Mouse (Mus musculus) forebrain, embryonic 14.5 days (tissue): Measurements from ENCODE around the gene Mpv17l2. TPM values are rescaled to one million over a fixed set of nuclear protein-coding genes. Genes with fewer than 3 reads are reported as not detected.

ENCODE experiments used
- ATAC-seq: fragments of 200-750 bp; cut with Nextera tagmentation; 2 replicates; pipeline ENCODE4 v1.8.0; 2017; ENCODE audit warnings: mild to moderate bottlenecking, moderate library complexity
- DNase-seq: peaks from one replicate; pipeline ENCODE4 v3.0.0-alpha.2; 2015; ENCODE audit warnings: low spot score
- H3K27ac ChIP-seq: fragments of 300-500 bp; sonication (generic); 2 replicates; pipeline ENCODE4 v1.5.1; 2014; ENCODE audit warnings: low read depth, mild to moderate bottlenecking, control low read depth, low read length, moderate library complexity
- H3K27me3 ChIP-seq: fragments of 300-500 bp; sonication (generic); replicated peaks from 2 replicates; pipeline ENCODE4 v1.6.1; 2014; ENCODE audit warnings: low read length, control low read depth, mixed read lengths; ENCODE audit not compliant: control insufficient read depth, insufficient read depth
- H3K36me3 ChIP-seq: fragments of 300-500 bp; sonication (generic); 2 replicates; pipeline ENCODE4 v1.6.1; 2014; ENCODE audit warnings: low read length, control low read depth; ENCODE audit not compliant: control insufficient read depth, insufficient read depth
- H3K4me1 ChIP-seq: fragments of 300-500 bp; sonication (generic); 2 replicates; pipeline ENCODE4 v1.6.1; 2014; ENCODE audit warnings: antibody characterized with exemption, low read length, control low read depth; ENCODE audit not compliant: control insufficient read depth, insufficient read depth
- H3K4me2 ChIP-seq: fragments of 300-500 bp; sonication (generic); 2 replicates; pipeline ENCODE4 v1.6.1; 2014; ENCODE audit warnings: mild to moderate bottlenecking, control low read depth, low read length
- H3K4me3 ChIP-seq: fragments of 300-500 bp; sonication (generic); 2 replicates; pipeline ENCODE4 v1.5.1; 2014; ENCODE audit warnings: low read depth, low read length, control low read depth
- H3K9ac ChIP-seq: fragments of 300-500 bp; sonication (generic); 2 replicates; pipeline ENCODE4 v1.6.1; 2014; ENCODE audit warnings: mild to moderate bottlenecking, low read length, control low read depth, moderate library complexity
- H3K9me3 ChIP-seq: fragments of 300-500 bp; sonication (generic); replicated peaks from 2 replicates; pipeline ENCODE4 v1.6.1; 2016; ENCODE audit warnings: low read length, control low read depth, mixed read lengths; ENCODE audit not compliant: control insufficient read depth
- WGBS: fragments of 180-500 bp; shearing (Covaris S2); extraction: QIAGEN DNeasy Blood & Tissue Kit; methylation state at CpG from one replicate; pipeline ENCODE4 v1.1.7; 2014; 5-methylcytosine and 5-hydroxymethylcytosine counted together
- polyA plus RNA-seq: library from polyadenylated mRNA; unstranded; fragments of >200 nt; fragmentation: Nextera tagmentation; extraction: Ambion mirVana; gene quantifications from 2 replicates; pipeline ENCODE4 v1.2.1, GENCODE M21; 2014

Gene Mpv17l2
- 52.3 and 60.8 TPM in 2 replicates for polyA plus RNA-seq

- H3K27ac ChIP-seq = peak within 1 kb of the TSS; percentile 84
- peak within 1 kb of the TSS; percentile 100 for H3K4me2 ChIP-seq
- H3K9ac ChIP-seq = peak within 1 kb of the TSS; percentile 83
- H3K4me1 ChIP-seq = peaks cover 16% of the 10 kb centered on the region
- peak within 1 kb of the TSS; percentile 71 for H3K4me3 ChIP-seq
- DNase-seq (peak; percentile 99), ATAC-seq (peak; percentile 96)
- H3K9me3 ChIP-seq = no peaks in the 10 kb centered on the region
- H3K27me3 ChIP-seq = no peaks in the 10 kb centered on the region
- under 1% methylated on average over 54 of the region's 55 CpGs for WGBS
- peaks cover 30% of the 10 kb centered on the region for H3K36me3 ChIP-seq
Observed at GRCm38 (mm10) chr8:70760775-70761406, at the start of gene Mpv17l2. Gene Mpv17l2 (minus strand): TSS chr8:70760946.

DNA sequence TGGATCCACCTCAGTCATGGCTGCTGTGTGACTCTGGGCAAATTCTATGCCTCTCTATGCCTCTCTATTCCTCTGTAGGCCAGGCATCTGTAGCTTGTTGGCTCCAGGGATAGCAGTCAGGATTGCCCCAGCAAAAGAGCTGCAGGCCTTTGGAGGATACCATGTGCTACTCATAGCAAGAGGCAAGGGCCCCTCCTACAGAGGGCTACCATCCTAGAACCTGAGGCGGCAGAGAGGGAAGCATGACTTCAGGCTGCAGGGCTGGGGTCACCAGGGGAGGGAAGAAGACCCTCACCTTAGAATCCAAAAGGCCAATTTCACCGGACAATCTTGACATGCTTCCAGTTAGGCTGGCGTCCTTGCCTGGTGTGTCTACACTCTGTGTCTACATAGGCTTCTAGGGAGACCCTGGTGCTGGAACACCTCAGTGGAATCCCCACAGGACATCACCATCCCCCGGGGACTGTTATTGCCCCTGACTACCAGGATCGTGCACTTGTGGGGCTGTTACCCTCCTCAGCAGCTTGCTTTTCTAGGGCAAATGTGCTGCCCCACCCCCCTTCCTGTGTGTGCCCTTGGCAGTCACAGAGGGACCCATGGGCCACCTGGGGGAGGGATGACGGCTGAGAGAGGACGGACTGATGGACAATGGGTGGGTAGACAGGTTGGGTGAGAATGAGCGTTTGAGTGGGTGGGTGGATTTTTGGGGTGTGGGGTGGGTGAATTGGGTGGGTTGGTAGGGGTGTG lies 48.4 kb upstream of the Mpv17l2 start:
- Histone ChIP-seq H3K27me3 (peaks cover 3% of the 10 kb centered on the region), H3K27ac (no peak overlapping the region), H3K36me3 (no peaks in the 10 kb centered on the region), H3K9me3 (no peaks in the 10 kb centered on the region), H3K4me1 (peaks cover 5% of the 10 kb centered on the region), H3K9ac (no peak overlapping the region), H3K4me2 (no peak overlapping the region), H3K4me3 (no peak overlapping the region)
- DNase-seq (no peak), ATAC-seq (no peak)
- WGBS = 82% methylated on average over 8 of the region's 8 CpGs

DNA sequence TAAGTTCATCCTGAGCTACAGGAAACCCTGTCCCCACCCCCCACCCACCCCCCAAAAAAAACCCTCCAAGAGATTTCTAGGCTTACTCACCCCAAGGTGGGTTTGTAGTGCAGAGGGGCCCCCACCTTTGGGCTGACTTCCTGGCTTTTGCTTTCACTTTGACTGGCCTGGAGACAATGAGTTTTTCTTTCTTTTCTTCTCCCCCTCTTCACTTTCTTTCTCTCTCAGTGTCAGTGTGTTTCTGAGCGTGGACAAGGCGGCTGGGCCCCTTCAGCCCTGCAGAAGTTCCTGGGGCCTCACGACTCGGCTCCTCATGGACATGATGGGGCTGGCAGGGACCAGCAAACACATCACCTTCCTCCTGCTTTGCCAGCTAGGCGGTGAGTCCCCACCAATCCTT lies 47.5 kb upstream of the Mpv17l2 start, which contains the start of gene Il12rb1:
Gene Il12rb1 (plus strand): TSS at position 211 of the 400 bp plus-strand sequence.
- Histone ChIP-seq H3K9me3 (no peaks in the 10 kb centered on the region), H3K4me2 (no peak within 1 kb of the TSS), H3K27me3 (peaks cover 9% of the 10 kb centered on the region), H3K27ac (no peak within 1 kb of the TSS), H3K4me3 (no peak within 1 kb of the TSS), H3K36me3 (no peaks in the 10 kb centered on the region), H3K4me1 (peaks cover 11% of the 10 kb centered on the region), H3K9ac (no peak within 1 kb of the TSS)
- no peak for ATAC-seq
- no peak for DNase-seq
- whole genome bisulfite sequencing = 67% methylated on average over 5 of the region's 5 CpGs

DNA sequence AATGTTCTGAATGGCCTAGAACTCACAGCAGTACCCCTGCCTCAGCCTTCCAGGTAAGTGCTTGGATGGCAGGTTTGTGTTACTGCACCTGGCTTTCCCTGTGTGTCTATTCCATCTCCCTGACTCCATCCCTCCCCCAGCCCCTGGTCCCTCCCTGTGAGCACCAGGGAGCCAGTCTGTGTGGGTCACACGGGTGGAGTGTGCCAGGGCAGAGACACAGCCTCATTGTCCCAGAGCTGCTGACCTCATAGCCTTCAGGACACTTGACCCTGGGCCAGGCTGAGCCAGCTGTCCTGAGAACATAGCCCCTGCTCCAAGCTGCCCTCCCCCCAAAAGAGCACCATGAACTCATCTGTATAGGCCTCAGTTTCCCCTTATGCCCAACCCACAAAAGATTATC lies 46.6 kb upstream of the Mpv17l2 start:
- Histone ChIP-seq H3K27ac (no peak overlapping the region), H3K4me2 (no peak overlapping the region), H3K27me3 (peaks cover 17% of the 10 kb centered on the region), H3K9me3 (no peaks in the 10 kb centered on the region), H3K4me3 (no peak overlapping the region), H3K4me1 (peaks cover 11% of the 10 kb centered on the region), H3K36me3 (no peaks in the 10 kb centered on the region), H3K9ac (no peak overlapping the region)
- no peak for ATAC-seq
- 63% methylated on average over 1 of the region's 1 CpGs for WGBS
- no peak for DNase-seq

- DNase-seq (no peak), ATAC-seq (no peak)
- Histone ChIP-seq H3K27ac (no peak overlapping the region), H3K4me1 (peaks cover 11% of the 10 kb centered on the region), H3K27me3 (peaks cover 19% of the 10 kb centered on the region), H3K9me3 (no peaks in the 10 kb centered on the region), H3K36me3 (no peaks in the 10 kb centered on the region), H3K4me2 (no peak overlapping the region), H3K4me3 (no peak overlapping the region), H3K9ac (no peak overlapping the region)
- WGBS = 78% methylated on average over 4 of the region's 4 CpGs
Observed at GRCm38 (mm10) chr8:70806541-70806940, 45.8 kb upstream of the Mpv17l2 start.

GRCm38 (mm10) chr8:70804481-70805206 lies 43.9 kb upstream of the Mpv17l2 start, which contains the start of gene Mast3:
Gene Mast3 (minus strand): TSS chr8:70805054.
- no peaks in the 10 kb centered on the region for H3K9me3 ChIP-seq
- WGBS = under 1% methylated on average over 45 of the region's 45 CpGs
- H3K27me3 ChIP-seq = peaks cover 20% of the 10 kb centered on the region
- H3K27ac ChIP-seq = no peak within 1 kb of the TSS
- peak within 1 kb of the TSS; percentile 57 for H3K9ac ChIP-seq
- no peaks in the 10 kb centered on the region for H3K36me3 ChIP-seq
- ATAC-seq = peak; percentile 92
- peak within 1 kb of the TSS; percentile 81 for H3K4me2 ChIP-seq
- H3K4me3 ChIP-seq = peak within 1 kb of the TSS; percentile 48
- peak; percentile 82 for DNase-seq
- peaks cover 13% of the 10 kb centered on the region for H3K4me1 ChIP-seq

GRCm38 (mm10) chr8:70803761-70804480 lies 43.2 kb upstream of the Mpv17l2 start:
- no peak for ATAC-seq
- 1% methylated on average over 47 of the region's 47 CpGs for WGBS
- H3K27me3 ChIP-seq = peaks cover 27% of the 10 kb centered on the region
- peak; percentile 6 for DNase-seq
- H3K4me2 ChIP-seq = peak overlapping the region; percentile 81
- no peaks in the 10 kb centered on the region for H3K36me3 ChIP-seq
- peak overlapping the region; percentile 57; the same call in 1 of the 2 replicates for H3K9ac ChIP-seq
- H3K27ac ChIP-seq = no peak overlapping the region
- peak overlapping the region; percentile 48 for H3K4me3 ChIP-seq
- H3K9me3 ChIP-seq = no peaks in the 10 kb centered on the region
- H3K4me1 ChIP-seq = peaks cover 13% of the 10 kb centered on the region

DNA sequence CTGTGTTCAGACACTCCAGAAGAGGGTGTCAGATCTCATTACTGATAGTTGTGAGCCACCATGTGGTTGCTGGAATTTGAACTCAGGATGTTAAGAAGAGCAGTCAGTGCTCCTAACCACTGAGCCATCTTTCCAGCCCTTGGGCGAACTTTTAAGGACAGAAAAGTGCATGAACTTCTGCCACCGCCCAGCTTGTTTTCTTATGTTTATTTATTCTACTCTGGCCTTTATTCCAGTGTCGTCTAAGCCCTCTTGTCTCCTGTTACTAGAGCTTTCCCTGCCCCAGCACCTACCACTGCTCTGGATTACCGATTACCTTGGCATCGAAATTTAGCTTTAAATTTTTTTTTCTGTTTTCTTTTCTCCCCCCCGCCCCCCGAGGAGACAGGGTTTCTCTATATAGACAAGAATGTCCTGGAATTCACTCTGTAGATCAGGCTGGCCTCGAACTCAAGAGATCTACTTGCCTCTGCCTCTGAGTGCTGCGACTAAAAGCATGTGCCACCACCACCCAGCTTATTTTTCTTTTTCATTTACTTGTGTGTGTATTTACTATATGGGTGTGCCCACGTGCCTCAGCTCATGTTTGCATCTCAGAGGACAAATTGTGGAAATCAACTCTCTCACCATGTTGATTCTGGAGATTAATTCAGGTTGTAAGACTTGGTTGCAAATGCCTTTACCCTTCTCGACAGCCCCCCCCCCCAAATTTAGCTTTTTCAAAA lies 42.2 kb upstream of the Mpv17l2 start:
- ATAC-seq = no peak
- H3K4me1 ChIP-seq = peaks cover 15% of the 10 kb centered on the region
- H3K9ac ChIP-seq = no peak overlapping the region
- H3K9me3 ChIP-seq = no peaks in the 10 kb centered on the region
- 74% methylated on average over 11 of the region's 11 CpGs for WGBS
- no peak overlapping the region for H3K4me3 ChIP-seq
- no peak overlapping the region for H3K4me2 ChIP-seq
- DNase-seq = no peak
- H3K27me3 ChIP-seq = peaks cover 37% of the 10 kb centered on the region
- H3K36me3 ChIP-seq = no peaks in the 10 kb centered on the region
- H3K27ac ChIP-seq = no peak overlapping the region
